Mouse (Mus musculus) bone marrow macrophage, adult 2 months (primary cell): ENCODE measurements around the gene Brd7.

Experiments used
- CTCF ChIP-seq: IDR thresholded peaks from 2 replicates; pipeline ENCODE4 v1.5.1; 2012; ENCODE audit warnings: low read depth, mild to moderate bottlenecking, low read length, moderate library complexity
- POLR2A ChIP-seq: IDR thresholded peaks from 2 replicates; pipeline ENCODE4 v1.6.1; 2012; ENCODE audit warnings: mild to moderate bottlenecking, low read depth, low read length, borderline replicate concordance

DNA sequence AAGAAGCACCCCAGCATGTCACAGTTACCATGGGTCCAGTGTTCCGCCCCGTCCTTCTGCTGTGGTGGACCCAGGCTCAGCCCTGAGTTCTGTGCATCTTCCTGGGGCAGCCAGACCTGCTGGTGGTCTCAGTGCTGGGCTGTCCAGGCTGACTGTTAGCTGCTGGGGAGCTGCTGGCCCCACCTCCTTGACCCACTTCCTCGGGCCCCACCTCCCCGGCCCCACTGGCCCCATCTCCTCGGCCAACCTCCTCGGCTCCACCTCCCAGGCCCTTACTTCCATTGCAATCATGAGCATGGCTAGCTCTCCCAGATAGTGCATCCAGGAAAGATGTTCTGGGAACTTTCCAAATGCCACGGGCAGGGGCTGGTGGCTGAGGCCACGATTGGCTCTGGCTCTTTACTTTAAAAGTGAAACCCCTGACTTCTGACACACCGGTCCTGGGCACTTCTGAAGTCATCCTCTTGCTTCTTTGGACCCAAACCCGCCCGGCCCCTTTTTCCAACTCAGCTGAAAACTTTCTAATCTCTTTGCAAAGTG lies 47.5 kb upstream of the Brd7 start:
- TF ChIP-seq POLR2A (no peak), CTCF (no peak)
